Mouse (Mus musculus) forebrain, embryonic 13.5 days (tissue): ENCODE data around the gene Plekhm2. TPM values are rescaled to one million over a fixed set of nuclear protein-coding genes. Genes with fewer than 3 reads are reported as not detected.
A peak's percentile ranks its signal among the peaks of the same experiment; 100 is the strongest.

Experiments
- ATAC-seq: fragments of 200-750 bp; cut with Nextera tagmentation; 2 replicates; pipeline ENCODE4 v1.8.0; 2017
- H3K27ac ChIP-seq: fragments of 300-500 bp; sonication (generic); 2 replicates; pipeline ENCODE4 v1.5.1; 2015; ENCODE audit warnings: inconsistent platforms, mild to moderate bottlenecking, moderate library complexity
- H3K27me3 ChIP-seq: fragments of 300-500 bp; sonication (generic); 2 replicates; pipeline ENCODE4 v1.6.1; 2015; ENCODE audit warnings: mild to moderate bottlenecking, inconsistent platforms
- H3K36me3 ChIP-seq: fragments of 300-500 bp; sonication (generic); 2 replicates; pipeline ENCODE4 v1.6.1; 2015; ENCODE audit warnings: mild to moderate bottlenecking, inconsistent platforms; ENCODE audit not compliant: poor library complexity, severe bottlenecking
- H3K4me1 ChIP-seq: fragments of 300-500 bp; sonication (generic); 2 replicates; pipeline ENCODE4 v1.6.1; 2015; ENCODE audit warnings: inconsistent platforms
- H3K4me2 ChIP-seq: fragments of 300-500 bp; sonication (generic); 2 replicates; pipeline ENCODE4 v1.6.1; 2015; ENCODE audit warnings: inconsistent platforms, mild to moderate bottlenecking, moderate library complexity
- H3K4me3 ChIP-seq: fragments of 300-500 bp; sonication (generic); 2 replicates; pipeline ENCODE4 v1.5.1; 2015; ENCODE audit warnings: mild to moderate bottlenecking, inconsistent platforms
- H3K9ac ChIP-seq: fragments of 300-500 bp; sonication (generic); 2 replicates; pipeline ENCODE4 v1.6.1; 2015; ENCODE audit warnings: mild to moderate bottlenecking, inconsistent platforms
- H3K9me3 ChIP-seq: fragments of 300-500 bp; sonication (generic); replicated peaks from 2 replicates; pipeline ENCODE4 v1.6.1; 2016; ENCODE audit warnings: inconsistent platforms
- WGBS: fragments of 180-500 bp; shearing (Covaris S2); methylation state at CpG from one replicate; pipeline ENCODE4 v1.1.7; 2015; 5-methylcytosine and 5-hydroxymethylcytosine counted together
- polyA plus RNA-seq: library from polyadenylated mRNA; unstranded; fragments of >200 nt; fragmentation: Nextera tagmentation; extraction: Ambion mirVana; gene quantifications from 2 replicates; pipeline ENCODE4 v1.2.1, GENCODE M21; 2015

Gene Plekhm2
- polyA plus RNA-seq, 1 experiment from 2014 or later = 6.1 TPM

- no peak overlapping the region for H3K4me2 ChIP-seq
- no peak overlapping the region for H3K4me3 ChIP-seq
- H3K4me1 ChIP-seq = peaks cover 13% of the 10 kb centered on the region
- no peaks in the 10 kb centered on the region for H3K9me3 ChIP-seq
- peak; percentile 65 for ATAC-seq
- peak overlapping the region; percentile 30; the same call in 1 of the 2 replicates for H3K9ac ChIP-seq
- 39% methylated on average over 7 of the region's 7 CpGs for WGBS
- H3K36me3 ChIP-seq = peaks cover 45% of the 10 kb centered on the region
- no peaks in the 10 kb centered on the region for H3K27me3 ChIP-seq
- H3K27ac ChIP-seq = peak overlapping the region; percentile 74
Measured at GRCm38 (mm10) chr4:141643118-141643855, 21.4 kb downstream of the Plekhm2 start.

GRCm38 (mm10) chr4:141641961-141642811 is 22.5 kb downstream of the Plekhm2 start:
- no peak overlapping the region for H3K27ac ChIP-seq
- no peak overlapping the region for H3K4me3 ChIP-seq
- H3K9ac ChIP-seq = no peak overlapping the region
- ATAC-seq = no peak
- peaks cover 13% of the 10 kb centered on the region for H3K4me1 ChIP-seq
- H3K27me3 ChIP-seq = no peaks in the 10 kb centered on the region
- H3K4me2 ChIP-seq = no peak overlapping the region
- H3K9me3 ChIP-seq = no peaks in the 10 kb centered on the region
- peaks cover 54% of the 10 kb centered on the region for H3K36me3 ChIP-seq
- 91% methylated on average over 25 of the region's 25 CpGs for WGBS

- H3K4me1 ChIP-seq = peaks cover 13% of the 10 kb centered on the region
- H3K9me3 ChIP-seq = no peaks in the 10 kb centered on the region
- WGBS = 91% methylated on average over 7 of the region's 7 CpGs
- no peak overlapping the region for H3K4me3 ChIP-seq
- no peak overlapping the region for H3K27ac ChIP-seq
- H3K27me3 ChIP-seq = no peaks in the 10 kb centered on the region
- peaks cover 58% of the 10 kb centered on the region for H3K36me3 ChIP-seq
- no peak overlapping the region for H3K9ac ChIP-seq
- H3K4me2 ChIP-seq = no peak overlapping the region
- ATAC-seq = no peak
Measured at GRCm38 (mm10) chr4:141641353-141641771, 23.3 kb downstream of the Plekhm2 start.

GRCm38 (mm10) chr4:141639474-141639873 is 25.2 kb downstream of the Plekhm2 start:
- WGBS = 55% methylated on average over 11 of the region's 11 CpGs
- Histone ChIP-seq H3K4me1 (peaks cover 13% of the 10 kb centered on the region), H3K4me3 (no peak overlapping the region), H3K9me3 (no peaks in the 10 kb centered on the region), H3K36me3 (peaks cover 74% of the 10 kb centered on the region), H3K27ac (no peak overlapping the region), H3K9ac (no peak overlapping the region), H3K4me2 (no peak overlapping the region), H3K27me3 (no peaks in the 10 kb centered on the region)
- no peak for ATAC-seq

- peaks cover 92% of the 10 kb centered on the region for H3K36me3 ChIP-seq
- no peaks in the 10 kb centered on the region for H3K4me1 ChIP-seq
- H3K4me3 ChIP-seq = no peak overlapping the region
- H3K9me3 ChIP-seq = no peaks in the 10 kb centered on the region
- 97% methylated on average over 5 of the region's 5 CpGs for WGBS
- no peak for ATAC-seq
- H3K9ac ChIP-seq = no peak overlapping the region
- H3K27ac ChIP-seq = no peak overlapping the region
- no peaks in the 10 kb centered on the region for H3K27me3 ChIP-seq
- no peak overlapping the region for H3K4me2 ChIP-seq
Measured at GRCm38 (mm10) chr4:141636693-141637092, 28.0 kb downstream of the Plekhm2 start.

- H3K4me3 ChIP-seq = no peak overlapping the region
- 88% methylated on average over 9 of the region's 9 CpGs for whole genome bisulfite sequencing
- H3K9ac ChIP-seq = no peak overlapping the region
- no peaks in the 10 kb centered on the region for H3K27me3 ChIP-seq
- no peak overlapping the region for H3K27ac ChIP-seq
- ATAC-seq = no peak
- peaks cover 92% of the 10 kb centered on the region for H3K36me3 ChIP-seq
- H3K4me1 ChIP-seq = no peaks in the 10 kb centered on the region
- no peaks in the 10 kb centered on the region for H3K9me3 ChIP-seq
- H3K4me2 ChIP-seq = no peak overlapping the region
Measured at GRCm38 (mm10) chr4:141635991-141636390, 28.7 kb downstream of the Plekhm2 start.

GRCm38 (mm10) chr4:141632111-141632873 is 32.4 kb downstream of the Plekhm2 start:
- 97% methylated on average over 21 of the region's 21 CpGs for WGBS
- H3K9me3 ChIP-seq = no peaks in the 10 kb centered on the region
- H3K4me2 ChIP-seq = no peak overlapping the region
- ATAC-seq = no peak
- H3K4me1 ChIP-seq = no peaks in the 10 kb centered on the region
- H3K27me3 ChIP-seq = no peaks in the 10 kb centered on the region
- H3K27ac ChIP-seq = no peak overlapping the region
- H3K9ac ChIP-seq = no peak overlapping the region
- peaks cover 98% of the 10 kb centered on the region for H3K36me3 ChIP-seq
- no peak overlapping the region for H3K4me3 ChIP-seq

- no peak for ATAC-seq
Measured at GRCm38 (mm10) chr4:141631250-141631649, 33.4 kb downstream of the Plekhm2 start.

GRCm38 (mm10) chr4:141630021-141630420 is 34.7 kb downstream of the Plekhm2 start:
- no peak overlapping the region for H3K4me2 ChIP-seq
- no peak for ATAC-seq
- 93% methylated on average over 11 of the region's 11 CpGs for WGBS
- no peak overlapping the region for H3K27ac ChIP-seq
- no peak overlapping the region for H3K9ac ChIP-seq
- no peak overlapping the region for H3K4me3 ChIP-seq
- no peaks in the 10 kb centered on the region for H3K9me3 ChIP-seq
- H3K4me1 ChIP-seq = no peaks in the 10 kb centered on the region
- peaks cover 94% of the 10 kb centered on the region for H3K36me3 ChIP-seq
- no peaks in the 10 kb centered on the region for H3K27me3 ChIP-seq

More at GRCm38 (mm10) chr4:141631250-141631649, 33.4 kb downstream of the Plekhm2 start:
- Histone ChIP-seq H3K4me3 (no peak overlapping the region), H3K9ac (no peak overlapping the region), H3K4me2 (no peak overlapping the region), H3K4me1 (no peaks in the 10 kb centered on the region), H3K27ac (no peak overlapping the region), H3K27me3 (no peaks in the 10 kb centered on the region), H3K36me3 (peaks cover 95% of the 10 kb centered on the region), H3K9me3 (no peaks in the 10 kb centered on the region)
- 97% methylated on average over 20 of the region's 20 CpGs for WGBS

GRCm38 (mm10) chr4:141628661-141629060 is 36.0 kb downstream of the Plekhm2 start:
- no peak for ATAC-seq
- no peak overlapping the region for H3K4me3 ChIP-seq
- no peaks in the 10 kb centered on the region for H3K27me3 ChIP-seq
- peaks cover 90% of the 10 kb centered on the region for H3K36me3 ChIP-seq
- no peak overlapping the region for H3K27ac ChIP-seq
- no peaks in the 10 kb centered on the region for H3K4me1 ChIP-seq
- no peak overlapping the region for H3K4me2 ChIP-seq
- no peak overlapping the region for H3K9ac ChIP-seq
- no peaks in the 10 kb centered on the region for H3K9me3 ChIP-seq
- 83% methylated on average over 14 of the region's 14 CpGs for WGBS

- ATAC-seq = no peak
- Histone ChIP-seq H3K4me3 (no peak overlapping the region), H3K4me2 (no peak overlapping the region), H3K9ac (no peak overlapping the region), H3K4me1 (no peaks in the 10 kb centered on the region), H3K36me3 (peaks cover 78% of the 10 kb centered on the region), H3K27me3 (no peaks in the 10 kb centered on the region), H3K9me3 (no peaks in the 10 kb centered on the region), H3K27ac (no peak overlapping the region)
- 90% methylated on average over 5 of the region's 5 CpGs for WGBS
Measured at GRCm38 (mm10) chr4:141627502-141627901, 37.2 kb downstream of the Plekhm2 start.
